Mouse (Mus musculus) thymus, adult 2 months (tissue): Measurements from ENCODE around the gene Ndufb7. TPM values are rescaled to one million over a fixed set of nuclear protein-coding genes. Genes with fewer than 3 reads are reported as not detected.

Experiments
- DNase-seq: peaks from one replicate; pipeline ENCODE4 v3.0.0; 2021
- H3K27ac ChIP-seq: fragments of 200-500 bp; 2 replicates; pipeline ENCODE4 v1.5.1; 2012; ENCODE audit warnings: low read length, control low read depth; ENCODE audit not compliant: control insufficient read depth, insufficient read depth
- H3K27me3 ChIP-seq: fragments of 200-500 bp; 2 replicates; pipeline ENCODE4 v1.6.1; 2012; ENCODE audit warnings: mild to moderate bottlenecking, low read length, moderate library complexity, mixed read lengths; ENCODE audit not compliant: control insufficient read depth, insufficient read depth
- H3K36me3 ChIP-seq: fragments of 200-500 bp; 2 replicates; pipeline ENCODE4 v1.6.1; 2012; ENCODE audit warnings: mild to moderate bottlenecking, low read length, moderate library complexity; ENCODE audit not compliant: control insufficient read depth, insufficient read depth
- H3K4me1 ChIP-seq: fragments of 200-500 bp; replicated peaks from 2 replicates; pipeline ENCODE4 v1.6.1; 2012; ENCODE audit warnings: low read length; ENCODE audit not compliant: control insufficient read depth, insufficient read depth
- H3K4me3 ChIP-seq: fragments of 200-500 bp; 2 replicates; pipeline ENCODE4 v1.5.1; 2012; ENCODE audit warnings: mild to moderate bottlenecking, low read length, control low read depth, moderate library complexity; ENCODE audit not compliant: control insufficient read depth, insufficient read depth
- CTCF ChIP-seq: fragments of 200-500 bp; IDR thresholded peaks from 2 replicates; pipeline ENCODE4 v1.5.1; 2012; ENCODE audit warnings: mild to moderate bottlenecking, control low read depth, low read length, moderate library complexity, borderline replicate concordance; ENCODE audit not compliant: control insufficient read depth, poor library complexity, insufficient read depth; ENCODE audit errors: extremely low read depth
- POLR2A ChIP-seq: fragments of 200-500 bp; IDR thresholded peaks from 2 replicates; pipeline ENCODE4 v1.6.1; 2012; ENCODE audit warnings: mild to moderate bottlenecking, low read length, control low read depth, moderate library complexity; ENCODE audit not compliant: control insufficient read depth, poor library complexity, insufficient read depth; ENCODE audit errors: extremely low read depth
- WGBS: fragments of 180-500 bp; shearing (Covaris S2); methylation state at CpG from one replicate; pipeline ENCODE4 v1.1.7; 2018; 5-methylcytosine and 5-hydroxymethylcytosine counted together
- polyA plus RNA-seq: library from polyadenylated mRNA; depleted of rRNA; stranded (reverse); fragments of >200 nt; gene quantifications from 2 replicates; pipeline ENCODE4 v1.2.3, GENCODE M21; 2012

The Ndufb7 gene
- polyA plus RNA-seq, 1 experiment = 498 TPM

- DNase-seq = no peak
- WGBS = 94% methylated on average over 8 of the region's 8 CpGs
- no peak overlapping the region for H3K27ac ChIP-seq
These were observed 14.4 kb downstream of the Ndufb7 start for GRCm38 (mm10) chr8:83580826-83581225.

GRCm38 (mm10) chr8:83582226-83582625, 15.8 kb downstream of the Ndufb7 start:
- WGBS = 99% methylated on average over 8 of the region's 8 CpGs
- DNase-seq = no peak
- no peaks in the 10 kb centered on the region for H3K4me1 ChIP-seq
- no peaks in the 10 kb centered on the region for H3K36me3 ChIP-seq
- H3K27me3 ChIP-seq = no peaks in the 10 kb centered on the region
- H3K4me3 ChIP-seq = no peak overlapping the region
- TF ChIP-seq POLR2A (no peak), CTCF (no peak)
- H3K27ac ChIP-seq = no peak overlapping the region

More at GRCm38 (mm10) chr8:83580826-83581225, 14.4 kb downstream of the Ndufb7 start:
- H3K27me3 ChIP-seq = no peaks in the 10 kb centered on the region
- no peaks in the 10 kb centered on the region for H3K36me3 ChIP-seq
- no peak overlapping the region for H3K4me3 ChIP-seq
- H3K4me1 ChIP-seq = no peaks in the 10 kb centered on the region
- TF ChIP-seq POLR2A (no peak), CTCF (no peak)

- Histone ChIP-seq H3K4me3 (no peak overlapping the region), H3K27ac (no peak overlapping the region), H3K4me1 (no peaks in the 10 kb centered on the region), H3K36me3 (no peaks in the 10 kb centered on the region), H3K27me3 (no peaks in the 10 kb centered on the region)
- no peak for DNase-seq
- TF ChIP-seq CTCF (no peak), POLR2A (no peak)
- WGBS = 95% methylated on average over 15 of the region's 15 CpGs
These were observed 16.8 kb downstream of the Ndufb7 start for GRCm38 (mm10) chr8:83583236-83583635.

GRCm38 (mm10) chr8:83584771-83585170, 18.3 kb downstream of the Ndufb7 start:
- 100% methylated on average over 1 of the region's 1 CpGs for WGBS
- H3K4me3 ChIP-seq = no peak overlapping the region
- H3K27ac ChIP-seq = no peak overlapping the region
- H3K27me3 ChIP-seq = no peaks in the 10 kb centered on the region
- no peak for DNase-seq
- H3K4me1 ChIP-seq = no peaks in the 10 kb centered on the region
- no peak for TF ChIP-seq POLR2A
- no peak for TF ChIP-seq CTCF
- no peaks in the 10 kb centered on the region for H3K36me3 ChIP-seq

- H3K36me3 ChIP-seq = no peaks in the 10 kb centered on the region
- H3K27me3 ChIP-seq = no peaks in the 10 kb centered on the region
- H3K4me3 ChIP-seq = no peak overlapping the region
- WGBS = 95% methylated on average over 3 of the region's 3 CpGs
- DNase-seq = no peak
- TF ChIP-seq POLR2A = no peak
- TF ChIP-seq CTCF = no peak
- H3K4me1 ChIP-seq = no peaks in the 10 kb centered on the region
- H3K27ac ChIP-seq = no peak overlapping the region
These were observed 18.9 kb downstream of the Ndufb7 start for GRCm38 (mm10) chr8:83585333-83585732.

GRCm38 (mm10) chr8:83587644-83588043, 21.2 kb downstream of the Ndufb7 start:
- Histone ChIP-seq H3K4me1 (peaks cover 4% of the 10 kb centered on the region), H3K27ac (no peak overlapping the region), H3K27me3 (no peaks in the 10 kb centered on the region), H3K36me3 (no peaks in the 10 kb centered on the region), H3K4me3 (no peak overlapping the region)
- no peak for DNase-seq
- TF ChIP-seq POLR2A (no peak), CTCF (no peak)
- WGBS = 96% methylated on average over 6 of the region's 6 CpGs

- no peak for DNase-seq
- Histone ChIP-seq H3K27ac (no peak overlapping the region), H3K4me3 (no peak overlapping the region), H3K36me3 (no peaks in the 10 kb centered on the region), H3K4me1 (peaks cover 8% of the 10 kb centered on the region), H3K27me3 (no peaks in the 10 kb centered on the region)
- TF ChIP-seq POLR2A (no peak), CTCF (no peak)
- 93% methylated on average over 5 of the region's 5 CpGs for WGBS
These were observed 22.4 kb downstream of the Ndufb7 start for GRCm38 (mm10) chr8:83588886-83589285.
